Mouse (Mus musculus) CH12.LX (cell line): ENCODE measurements around the gene Slc25a34. TPM values are rescaled to one million over a fixed set of nuclear protein-coding genes. Genes with fewer than 3 reads are reported as not detected.

ENCODE experiments used
- DNase-seq: peaks from one replicate; pipeline ENCODE4 v3.0.0-alpha.2; 2013; ENCODE audit errors: extremely low read depth
- H3K27ac ChIP-seq: 2 replicates; pipeline ENCODE4 v1.5.1; 2012; ENCODE audit warnings: low read depth, mild to moderate bottlenecking, control low read depth, moderate library complexity; ENCODE audit not compliant: insufficient read depth
- H3K27me3 ChIP-seq: replicated peaks from 2 replicates; pipeline ENCODE3; 2012; ENCODE audit warnings: inconsistent platforms
- H3K36me3 ChIP-seq, 2 experiments: replicated peaks in 1 of 2; 2 replicates each; pipeline versions ENCODE3 to v1.6.1; 2012; ENCODE audit warnings: inconsistent platforms in 1 of 2, low read length in 1 of 2, mild to moderate bottlenecking in 1 of 2, mixed read lengths in 1 of 2, moderate library complexity in 1 of 2; ENCODE audit not compliant: control insufficient read depth in 1 of 2, insufficient read depth in 1 of 2
- H3K4me1 ChIP-seq, 2 experiments: 2 replicates each; pipeline ENCODE4 v1.6.1; 2012; ENCODE audit warnings: inconsistent platforms in 1 of 2, moderate library complexity in 1 of 2; ENCODE audit not compliant: insufficient read depth in 2 of 2, control insufficient read depth in 1 of 2
- H3K4me2 ChIP-seq: 2 replicates; pipeline ENCODE4 v1.6.1; 2012; ENCODE audit warnings: low read depth, mild to moderate bottlenecking, control low read depth; ENCODE audit not compliant: poor library complexity, insufficient read depth, severe bottlenecking
- H3K4me3 ChIP-seq, 3 experiments: fragments of 150-350 bp in 1 of 3; sonication (generic) in 1 of 3; replicated peaks in 1 of 3; 2 replicates each; pipeline versions ENCODE3 to v1.5.1; 2011 to 2012; ENCODE audit warnings: low read depth in 2 of 3, low read length in 2 of 3, mild to moderate bottlenecking in 2 of 3, moderate library complexity in 2 of 3, control low read depth in 1 of 3, improper control_type of control experiment in 1 of 3, inconsistent platforms in 1 of 3, mixed read lengths in 1 of 3; ENCODE audit not compliant: poor library complexity in 1 of 3
- H3K79me2 ChIP-seq: replicated peaks from 2 replicates; pipeline ENCODE4 v1.6.1; 2012; ENCODE audit warnings: mild to moderate bottlenecking, moderate library complexity; ENCODE audit not compliant: control insufficient read depth, poor library complexity, insufficient read depth, severe bottlenecking; ENCODE audit errors: extremely low read depth
- H3K9ac ChIP-seq: 2 replicates; pipeline ENCODE4 v1.6.1; 2012; ENCODE audit warnings: low read depth, mild to moderate bottlenecking, control low read depth, moderate library complexity; ENCODE audit not compliant: insufficient read depth
- H3K9me3 ChIP-seq: replicated peaks from 2 replicates; pipeline ENCODE3; 2012; ENCODE audit warnings: low read length, inconsistent platforms, mixed read lengths
- BHLHE40 ChIP-seq: IDR thresholded peaks from 2 replicates; pipeline ENCODE4 v1.6.1; 2011; ENCODE audit warnings: mild to moderate bottlenecking, low read depth, low read length, improper control_type of control experiment
- CTCF ChIP-seq, 2 experiments: IDR thresholded peaks in 1 of 2; conservative IDR thresholded peaks in 1 of 2; 2 replicates each; pipeline ENCODE4 v1.5.1; 2011 to 2012; ENCODE audit warnings: low read depth in 2 of 2, low read length in 2 of 2, improper control_type of control experiment in 1 of 2, inconsistent platforms in 1 of 2, mild to moderate bottlenecking in 1 of 2, moderate library complexity in 1 of 2
- E2F4 ChIP-seq: IDR thresholded peaks from 2 replicates; pipeline ENCODE4 v1.6.1; 2011; ENCODE audit warnings: low read depth, low read length, improper control_type of control experiment; ENCODE audit not compliant: insufficient replicate concordance
- ELF1 ChIP-seq: IDR thresholded peaks from 2 replicates; pipeline ENCODE4 v1.6.1; 2014; ENCODE audit warnings: low read depth, mild to moderate bottlenecking, inconsistent platforms, low read length, improper control_type of control experiment
- EP300 ChIP-seq: IDR thresholded peaks from 2 replicates; pipeline ENCODE4 v1.6.1; 2011; ENCODE audit warnings: low read length, improper control_type of control experiment
- HCFC1 ChIP-seq: IDR thresholded peaks from 2 replicates; pipeline ENCODE4 v1.6.1; 2012; ENCODE audit warnings: low read depth, mild to moderate bottlenecking, inconsistent platforms, low read length, improper control_type of control experiment
- IRF4 ChIP-seq: IDR thresholded peaks from 2 replicates; pipeline ENCODE4 v1.6.1; 2014; ENCODE audit warnings: low read depth, mild to moderate bottlenecking, inconsistent platforms, low read length, improper control_type of control experiment
- JUND ChIP-seq: conservative IDR thresholded peaks from 2 replicates; pipeline ENCODE4 v1.6.1; 2011; ENCODE audit warnings: low read depth, low read length, improper control_type of control experiment
- MAFK ChIP-seq: IDR thresholded peaks from 2 replicates; pipeline ENCODE4 v1.6.1; 2011; ENCODE audit warnings: low read length, improper control_type of control experiment; ENCODE audit not compliant: insufficient replicate concordance
- MAZ ChIP-seq: IDR thresholded peaks from 2 replicates; pipeline ENCODE4 v1.6.1; 2012; ENCODE audit warnings: low read depth, mild to moderate bottlenecking, inconsistent platforms, low read length, improper control_type of control experiment, moderate library complexity
- MEF2A ChIP-seq: IDR thresholded peaks from 2 replicates; pipeline ENCODE4 v1.6.1; 2014; ENCODE audit warnings: low read depth, mild to moderate bottlenecking, inconsistent platforms, low read length, improper control_type of control experiment, borderline replicate concordance
- NELFE ChIP-seq: IDR thresholded peaks from 2 replicates; pipeline ENCODE4 v1.6.1; 2011; ENCODE audit warnings: low read depth, low read length, improper control_type of control experiment
- PAX5 ChIP-seq: IDR thresholded peaks from 2 replicates; pipeline ENCODE4 v1.6.1; 2012; ENCODE audit warnings: low read length, inconsistent platforms, mixed read lengths
- POLR2AphosphoS2 ChIP-seq: IDR thresholded peaks from 2 replicates; pipeline ENCODE4 v1.6.1; 2011; ENCODE audit warnings: low read depth, low read length, improper control_type of control experiment
- SMC3 ChIP-seq: IDR thresholded peaks from 2 replicates; pipeline ENCODE4 v1.6.1; 2011; ENCODE audit warnings: low read depth, low read length, improper control_type of control experiment
- ZKSCAN1 ChIP-seq: IDR thresholded peaks from 2 replicates; pipeline ENCODE4 v1.6.1; 2012; ENCODE audit warnings: low read depth, inconsistent platforms, low read length, improper control_type of control experiment, borderline replicate concordance
- ZMIZ1 ChIP-seq: IDR thresholded peaks from 2 replicates; pipeline ENCODE4 v1.6.1; 2012; ENCODE audit warnings: low read depth, mild to moderate bottlenecking, inconsistent platforms, low read length, improper control_type of control experiment
- ZNF384 ChIP-seq: IDR thresholded peaks from 2 replicates; pipeline ENCODE4 v1.6.1; 2012; ENCODE audit warnings: low read depth, low read length, improper control_type of control experiment, inconsistent platforms
- dilution Hi-C: fragments of 300-500 bp; cut with MboI; formaldehyde crosslinking; loops from 2 replicates; pipeline ENCODE4 v1.14.3; 2020; ENCODE audit warnings: low sequenced_read_pairs; ENCODE audit not compliant: extremely low pct_unique_long_range_greater_than_20kb, extremely low pct_ligation_motif_present
- in situ Hi-C: fragments of 300-500 bp; cut with MboI; formaldehyde crosslinking; loops from 3 replicates; pipeline ENCODE4 v1.14.3; 2019; ENCODE audit warnings: low sequenced_read_pairs, low pct_ligation_motif_present, low pct_unique_long_range_greater_than_20kb, mixed read lengths
- polyA plus RNA-seq: library from polyadenylated mRNA; unstranded; fragments of >175 nt; gene quantifications from 2 replicates; pipeline ENCODE4 v1.2.1, GENCODE M21; 2012; ENCODE audit warnings: low read depth; ENCODE audit not compliant: insufficient read length
- total RNA-seq, 2 experiments: library from RNA; depleted of rRNA; stranded (reverse); fragments of 300-350 nt in 1 of 2; fragments of >200 nt in 1 of 2; gene quantifications; 2 replicates each; pipeline ENCODE4 v1.2.3; 2012 to 2014

The Slc25a34 gene
- total and polyA plus RNA-seq, 3 experiments, result 0.23 to 1.7 (median 0.64) TPM

GRCm38 (mm10) chr4:141601148-141601862 is 22.3 kb downstream of the Slc25a34 start:
- H3K4me3 ChIP-seq, result no peak overlapping the region

GRCm38 (mm10) chr4:141600364-141600763 is 23.3 kb downstream of the Slc25a34 start:
- Histone ChIP-seq H3K4me3 (no peak overlapping the region), H3K4me2 (no peak overlapping the region; the same call in 1 of the 2 replicates), H3K9me3 (no peaks in the 10 kb centered on the region), H3K27ac (no peak overlapping the region), H3K4me1 (peaks cover 7 to 14% of the 10 kb centered on the region in 2 experiments), H3K9ac (no peak overlapping the region), H3K36me3 (no peaks in the 10 kb centered on the region), H3K27me3 (no peaks in the 10 kb centered on the region), H3K79me2 (no peaks in the 10 kb centered on the region)
- in situ Hi-C loops, result no loop called here
- TF ChIP-seq EP300, result no peak
- no peak for TF ChIP-seq ZMIZ1
- no peak for TF ChIP-seq IRF4
- no peak for DNase-seq
- dilution Hi-C loops, result no loop called here

More at GRCm38 (mm10) chr4:141601148-141601862, 22.3 kb downstream of the Slc25a34 start:
- TF ChIP-seq BHLHE40 (no peak), MEF2A (no peak), ELF1 (0 out of 2 replicates have a peak, but pooled peaks have one; percentile 45), CTCF (conservative IDR thresholded peaks at IDR 0.05 in 1 of 2, IDR thresholded peaks at IDR 0.05 in 1 of 2; ENCODE audit: low read depth in 2 of 2, low read length in 2 of 2) (peak in 1 of 2 experiments; percentile 16; a peak in 1 of 4 replicates), NELFE (no peak)
- in situ Hi-C loops (no loop called here), dilution Hi-C loops (no loop called here)
- Histone ChIP-seq H3K4me2 (no peak overlapping the region), H3K27ac (no peak overlapping the region), H3K9me3 (peaks cover 3% of the 10 kb centered on the region), H3K36me3 (no peaks in the 10 kb centered on the region), H3K79me2 (no peaks in the 10 kb centered on the region), H3K9ac (no peak overlapping the region), H3K4me1 (peaks cover 10 to 18% of the 10 kb centered on the region in 2 experiments), H3K27me3 (no peaks in the 10 kb centered on the region)
- DNase-seq, result no peak

- Histone ChIP-seq H3K79me2 (no peaks in the 10 kb centered on the region), H3K9me3 (no peaks in the 10 kb centered on the region), H3K9ac (no peak overlapping the region), H3K4me3 (no peak overlapping the region)
- dilution Hi-C loops, result no loop called here
- DNase-seq, result no peak
- no peak for TF ChIP-seq JUND
- no peak for TF ChIP-seq MAFK
- no peak for TF ChIP-seq E2F4
- TF ChIP-seq SMC3, result no peak
- no peak for TF ChIP-seq IRF4
- no peak for TF ChIP-seq POLR2AphosphoS2
- no peak for TF ChIP-seq ZMIZ1
- TF ChIP-seq ZKSCAN1, result no peak
- no peak for TF ChIP-seq MAZ
- no peak for TF ChIP-seq PAX5
- TF ChIP-seq ZNF384, result no peak
- TF ChIP-seq NELFE, result no peak
- no peak for TF ChIP-seq HCFC1
- TF ChIP-seq, all 38 proteins: peak for 0
- in situ Hi-C loops, result no loop called here
- Histone ChIP-seq H3K4me2 (no peak overlapping the region), H3K36me3 (no peaks in the 10 kb centered on the region), H3K4me1 (peaks cover 7 to 14% of the 10 kb centered on the region in 2 experiments), H3K27ac (no peak overlapping the region), H3K27me3 (no peaks in the 10 kb centered on the region)
Observed at GRCm38 (mm10) chr4:141599251-141600141, 24.1 kb downstream of the Slc25a34 start.
